ENCODE assay signal across 18 mouse cellular contexts in the genomic region with DNA sequence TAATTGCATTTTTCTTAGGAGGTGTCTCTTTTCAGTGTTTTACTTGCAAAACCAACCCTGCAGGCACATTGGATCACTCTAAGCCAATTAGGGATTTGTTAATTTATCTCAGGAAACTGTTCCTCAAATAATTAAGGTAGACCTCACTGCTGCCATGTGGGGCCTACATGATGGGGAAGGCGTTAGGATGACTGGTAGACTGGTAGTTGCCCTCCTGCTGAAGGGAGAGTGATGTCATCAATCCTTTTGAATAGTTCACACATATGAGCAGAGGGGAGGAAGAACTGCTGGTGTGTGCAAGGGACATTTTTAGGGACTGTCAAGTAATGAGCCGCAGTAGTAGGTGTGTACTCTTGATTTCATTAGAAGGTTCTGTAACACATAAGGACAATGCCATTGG.
DNase-seq lines count a peak whose midpoint lies in the region; ATAC-seq and TF ChIP-seq lines count a peak whose summit lies in the region.
"Had no signal": no experiment of that assay in that cellular context is flagged by ENCODE, and none has a peak within 500 bp of the region (broad histone marks: within the 10 kb centered on the region; RNA-seq: fewer than 3 reads in every experiment).

No protein-coding gene starts in this region.

- no peak for TF ChIP-seq POLR2A in brain, embryonic 14.5 days (IDR thresholded peaks at IDR 0.05; ENCODE audit: borderline replicate concordance, extremely low read depth, insufficient read depth, insufficient read length, poor library complexity, severe bottlenecking)

- peak; percentile 62; the same call in 1 of the 2 replicates for ATAC-seq in hindbrain, embryonic 14.5 days (ENCODE audit: low FRiP score)
- no peak for ATAC-seq in hindbrain, embryonic 12.5 days (ENCODE audit: low FRiP score)
- peak; percentile 57; the same call in 1 of the 2 replicates for ATAC-seq in hindbrain, embryonic 16.5 days
- ATAC-seq: forebrain, embryonic 13.5 days; forebrain, embryonic 15.5 days had no signal

- H3K9ac ChIP-seq in hindbrain, embryonic 14.5 days: no peak overlapping the region
- H3K9ac ChIP-seq in hindbrain, embryonic 12.5 days: no peak overlapping the region
- no peak overlapping the region for H3K9ac ChIP-seq in hindbrain, embryonic 16.5 days (ENCODE audit: low read depth, low read length)
- H3K9ac ChIP-seq: embryonic facial prominence, embryonic 12.5 days; forebrain, embryonic 13.5 days; forebrain, embryonic 15.5 days had no signal

- H3K9me3 ChIP-seq in hindbrain, embryonic 14.5 days (ENCODE audit: control insufficient read depth, low read length): no peaks in the 10 kb centered on the region
- H3K9me3 ChIP-seq in hindbrain, embryonic 12.5 days (replicated peaks): no peaks in the 10 kb centered on the region
- no peaks in the 10 kb centered on the region for H3K9me3 ChIP-seq in hindbrain, embryonic 16.5 days (ENCODE audit: control insufficient read depth, low read length)
- H3K9me3 ChIP-seq: embryonic facial prominence, embryonic 10.5 days; embryonic facial prominence, embryonic 12.5 days; forebrain, embryonic 13.5 days; forebrain, embryonic 15.5 days had no signal

- no peaks in the 10 kb centered on the region for H3K36me3 ChIP-seq in hindbrain, embryonic 14.5 days (replicated peaks; ENCODE audit: control insufficient read depth, insufficient read depth)
- no peaks in the 10 kb centered on the region for H3K36me3 ChIP-seq in hindbrain, embryonic 12.5 days
- no peaks in the 10 kb centered on the region for H3K36me3 ChIP-seq in hindbrain, embryonic 16.5 days (ENCODE audit: control insufficient read depth, insufficient read depth, low read length)
- H3K36me3 ChIP-seq: embryonic facial prominence, embryonic 10.5 days; embryonic facial prominence, embryonic 12.5 days; forebrain, embryonic 15.5 days had no signal

- H3K27me3 ChIP-seq in hindbrain, embryonic 14.5 days (ENCODE audit: control insufficient read depth, insufficient read depth, low read length): no peaks in the 10 kb centered on the region
- no peaks in the 10 kb centered on the region for H3K27me3 ChIP-seq in hindbrain, embryonic 12.5 days
- H3K27me3 ChIP-seq in hindbrain, embryonic 16.5 days (replicated peaks; ENCODE audit: control insufficient read depth, insufficient read depth, low read length): no peaks in the 10 kb centered on the region
- H3K27me3 ChIP-seq: embryonic facial prominence, embryonic 12.5 days; forebrain, embryonic 13.5 days; forebrain, embryonic 15.5 days had no signal

- WGBS in hindbrain, embryonic 14.5 days: 77% methylated on average over 2 of the region's 2 CpGs
- WGBS in hindbrain, embryonic 12.5 days: 84% methylated on average over 2 of the region's 2 CpGs
- WGBS in hindbrain, embryonic 16.5 days: 75% methylated on average over 2 of the region's 2 CpGs

- TF ChIP-seq CTCF in brain, embryonic 14.5 days (IDR thresholded peaks at IDR 0.05; ENCODE audit: borderline replicate concordance, extremely low read depth, insufficient read depth, insufficient read length): no peak

- no peak for DNase-seq in hindbrain, embryonic 14.5 days (ENCODE audit: low spot score)
- DNase-seq in brain, embryonic 14.5 days (ENCODE audit: low read depth): peak; percentile 45
- DNase-seq in gastrocnemius, postnatal 25 days: no peak
- DNase-seq in spleen, postnatal 36 days (ENCODE audit: low spot score in 2 of 2): no peak
- DNase-seq: adrenal gland, adult 2 months; adrenal gland, postnatal 10 days; adrenal gland, postnatal 25 days; cerebellum, adult 11-12 months; cerebellum, adult 2 months; cerebellum, adult 9-10 months; cerebellum, postnatal 10 days; cerebellum, postnatal 25 days had no signal

- H3K4me2 ChIP-seq in hindbrain, embryonic 14.5 days (replicated peaks): no peak overlapping the region
- H3K4me2 ChIP-seq in hindbrain, embryonic 12.5 days (replicated peaks): no peak overlapping the region
- no peak overlapping the region for H3K4me2 ChIP-seq in hindbrain, embryonic 16.5 days (ENCODE audit: low read length)
- H3K4me2 ChIP-seq: embryonic facial prominence, embryonic 12.5 days; forebrain, embryonic 13.5 days; forebrain, embryonic 15.5 days had no signal

- H3K4me1 ChIP-seq in hindbrain, embryonic 14.5 days (replicated peaks; ENCODE audit: control insufficient read depth, insufficient read depth, low read length): no peaks in the 10 kb centered on the region
- no peaks in the 10 kb centered on the region for H3K4me1 ChIP-seq in hindbrain, embryonic 12.5 days
- H3K4me1 ChIP-seq in hindbrain, embryonic 16.5 days (ENCODE audit: control insufficient read depth, insufficient read depth, low read depth, low read length): no peaks in the 10 kb centered on the region
- H3K4me1 ChIP-seq: embryonic facial prominence, embryonic 10.5 days; embryonic facial prominence, embryonic 12.5 days; forebrain, embryonic 13.5 days; forebrain, embryonic 15.5 days had no signal

- H3K4me3 ChIP-seq in hindbrain, embryonic 14.5 days (replicated peaks; ENCODE audit: low read length): no peak overlapping the region
- H3K4me3 ChIP-seq in hindbrain, embryonic 12.5 days: no peak overlapping the region
- no peak overlapping the region for H3K4me3 ChIP-seq in hindbrain, embryonic 16.5 days (ENCODE audit: low read length)
- H3K4me3 ChIP-seq: embryonic facial prominence, embryonic 10.5 days; embryonic facial prominence, embryonic 12.5 days; forebrain, embryonic 13.5 days; forebrain, embryonic 15.5 days had no signal

- H3K27ac ChIP-seq in hindbrain, embryonic 14.5 days: no peak overlapping the region
- no peak overlapping the region for H3K27ac ChIP-seq in hindbrain, embryonic 12.5 days
- no peak overlapping the region for H3K27ac ChIP-seq in hindbrain, embryonic 16.5 days (ENCODE audit: low read depth, low read length)
- H3K27ac ChIP-seq: embryonic facial prominence, embryonic 10.5 days; embryonic facial prominence, embryonic 12.5 days; forebrain, embryonic 13.5 days; forebrain, embryonic 15.5 days had no signal
